Mouse (Mus musculus): ENCODE results near the gene Olfr97. TPM values are rescaled to one million over a fixed set of nuclear protein-coding genes. Genes with fewer than 3 reads are reported as not detected.

Olfr97 gene
- polyA plus RNA-seq, 1 experiment: not detected

- Histone ChIP-seq H3K27me3 (ENCODE audit: control insufficient read depth, insufficient read depth, low read length) (peaks cover 3% of the 10 kb centered on the region; the same call in 1 of the 2 replicates), H3K4me1 (replicated peaks; ENCODE audit: control insufficient read depth, insufficient read depth, low read length) (no peaks in the 10 kb centered on the region), H3K4me3 (ENCODE audit: control insufficient read depth, insufficient read depth, low read length) (no peak overlapping the region), H3K36me3 (ENCODE audit: control insufficient read depth, insufficient read depth, low read length) (no peaks in the 10 kb centered on the region), H3K27ac (ENCODE audit: control insufficient read depth, insufficient read depth, low read length) (no peak overlapping the region)
- WGBS: 3% methylated on average over 77 of the region's 77 CpGs
- TF ChIP-seq POLR2A (IDR thresholded peaks at IDR 0.05; ENCODE audit: control insufficient read depth, extremely low read depth, insufficient read depth, low read length, poor library complexity): no peak
- no peak for DNase-seq
Measured at GRCm38 (mm10) chr17:37196845-37197724, 40.0 kb downstream of the Olfr97 start.

- Histone ChIP-seq H3K4me3 (ENCODE audit: control insufficient read depth, insufficient read depth, low read length) (no peak overlapping the region), H3K36me3 (ENCODE audit: control insufficient read depth, insufficient read depth, low read length) (no peaks in the 10 kb centered on the region), H3K27me3 (ENCODE audit: control insufficient read depth, insufficient read depth, low read length) (peaks cover 3% of the 10 kb centered on the region; the same call in 1 of the 2 replicates), H3K27ac (ENCODE audit: control insufficient read depth, insufficient read depth, low read length) (no peak overlapping the region), H3K4me1 (replicated peaks; ENCODE audit: control insufficient read depth, insufficient read depth, low read length) (no peaks in the 10 kb centered on the region)
- TF ChIP-seq CTCF (IDR thresholded peaks at IDR 0.05; ENCODE audit: borderline replicate concordance, control insufficient read depth, extremely low read depth, insufficient read depth, low read length, poor library complexity): no peak
- no peak for TF ChIP-seq POLR2A (IDR thresholded peaks at IDR 0.05; ENCODE audit: control insufficient read depth, extremely low read depth, insufficient read depth, low read length, poor library complexity)
- DNase-seq: no peak
- 85% methylated on average over 5 of the region's 5 CpGs for WGBS
Measured at GRCm38 (mm10) chr17:37194782-37195181, 42.3 kb downstream of the Olfr97 start.

GRCm38 (mm10) chr17:37193656-37194055 is 43.5 kb downstream of the Olfr97 start, which contains the start of gene Ubd:
Ubd (plus strand) TSS chr17:37193892.
- Histone ChIP-seq H3K4me3 (ENCODE audit: control insufficient read depth, insufficient read depth, low read length) (no peak within 1 kb of the TSS), H3K4me1 (replicated peaks; ENCODE audit: control insufficient read depth, insufficient read depth, low read length) (no peaks in the 10 kb centered on the region), H3K27ac (ENCODE audit: control insufficient read depth, insufficient read depth, low read length) (no peak within 1 kb of the TSS), H3K36me3 (ENCODE audit: control insufficient read depth, insufficient read depth, low read length) (no peaks in the 10 kb centered on the region), H3K27me3 (ENCODE audit: control insufficient read depth, insufficient read depth, low read length) (peaks cover 3% of the 10 kb centered on the region; the same call in 1 of the 2 replicates)
- no peak for DNase-seq
- TF ChIP-seq CTCF (IDR thresholded peaks at IDR 0.05; ENCODE audit: borderline replicate concordance, control insufficient read depth, extremely low read depth, insufficient read depth, low read length, poor library complexity) (no peak), POLR2A (IDR thresholded peaks at IDR 0.05; ENCODE audit: control insufficient read depth, extremely low read depth, insufficient read depth, low read length, poor library complexity) (no peak)
- WGBS: 88% methylated on average over 2 of the region's 2 CpGs

- TF ChIP-seq CTCF (IDR thresholded peaks at IDR 0.05; ENCODE audit: borderline replicate concordance, control insufficient read depth, extremely low read depth, insufficient read depth, low read length, poor library complexity): no peak
- no peak for TF ChIP-seq POLR2A (IDR thresholded peaks at IDR 0.05; ENCODE audit: control insufficient read depth, extremely low read depth, insufficient read depth, low read length, poor library complexity)
- Histone ChIP-seq H3K4me1 (replicated peaks; ENCODE audit: control insufficient read depth, insufficient read depth, low read length) (no peaks in the 10 kb centered on the region), H3K27me3 (ENCODE audit: control insufficient read depth, insufficient read depth, low read length) (peaks cover 3% of the 10 kb centered on the region; the same call in 1 of the 2 replicates), H3K4me3 (ENCODE audit: control insufficient read depth, insufficient read depth, low read length) (no peak overlapping the region), H3K27ac (ENCODE audit: control insufficient read depth, insufficient read depth, low read length) (no peak overlapping the region), H3K36me3 (ENCODE audit: control insufficient read depth, insufficient read depth, low read length) (no peaks in the 10 kb centered on the region)
- DNase-seq: no peak
Measured at GRCm38 (mm10) chr17:37193032-37193431, 44.1 kb downstream of the Olfr97 start.

- no peak for DNase-seq
- Histone ChIP-seq H3K4me3 (ENCODE audit: control insufficient read depth, insufficient read depth, low read length) (no peak overlapping the region), H3K27ac (ENCODE audit: control insufficient read depth, insufficient read depth, low read length) (no peak overlapping the region), H3K36me3 (ENCODE audit: control insufficient read depth, insufficient read depth, low read length) (no peaks in the 10 kb centered on the region), H3K4me1 (replicated peaks; ENCODE audit: control insufficient read depth, insufficient read depth, low read length) (no peaks in the 10 kb centered on the region), H3K27me3 (ENCODE audit: control insufficient read depth, insufficient read depth, low read length) (no peaks in the 10 kb centered on the region)
- TF ChIP-seq CTCF (IDR thresholded peaks at IDR 0.05; ENCODE audit: borderline replicate concordance, control insufficient read depth, extremely low read depth, insufficient read depth, low read length, poor library complexity) (no peak), POLR2A (IDR thresholded peaks at IDR 0.05; ENCODE audit: control insufficient read depth, extremely low read depth, insufficient read depth, low read length, poor library complexity) (no peak)
- 82% methylated on average over 2 of the region's 2 CpGs for WGBS
Measured at GRCm38 (mm10) chr17:37190711-37191110, 46.4 kb downstream of the Olfr97 start.

GRCm38 (mm10) chr17:37185474-37185873 is 51.7 kb downstream of the Olfr97 start:
- 18% methylated on average over 6 of the region's 6 CpGs for WGBS
- DNase-seq: no peak
- H3K27ac ChIP-seq (ENCODE audit: control insufficient read depth, insufficient read depth, low read length): no peak overlapping the region
- H3K4me3 ChIP-seq (ENCODE audit: control insufficient read depth, insufficient read depth, low read length): no peak overlapping the region
- no peaks in the 10 kb centered on the region for H3K27me3 ChIP-seq (ENCODE audit: control insufficient read depth, insufficient read depth, low read length)
- TF ChIP-seq CTCF (IDR thresholded peaks at IDR 0.05; ENCODE audit: borderline replicate concordance, control insufficient read depth, extremely low read depth, insufficient read depth, low read length, poor library complexity) (no peak), POLR2A (IDR thresholded peaks at IDR 0.05; ENCODE audit: control insufficient read depth, extremely low read depth, insufficient read depth, low read length, poor library complexity) (no peak)
- no peaks in the 10 kb centered on the region for H3K4me1 ChIP-seq (replicated peaks; ENCODE audit: control insufficient read depth, insufficient read depth, low read length)
- no peaks in the 10 kb centered on the region for H3K36me3 ChIP-seq (ENCODE audit: control insufficient read depth, insufficient read depth, low read length)

Other genes starting within 250 kb of the Olfr97 start
- gene H2-M5, start 247.8 kb downstream of the Olfr97 start, polyA plus RNA-seq (2012; rRNA removed): 0.32 and 0.34 TPM in 2 replicates
- 0.94 and 1.1 TPM in 2 replicates for gene Zfp57, start 236.2 kb downstream of the Olfr97 start, polyA plus RNA-seq (2012; rRNA removed)
- not detected in 2 replicates for gene Mog, start 213.9 kb downstream of the Olfr97 start, polyA plus RNA-seq (2012; rRNA removed)
- 124 and 135 TPM in 2 replicates for gene Gabbr1, start 191.4 kb downstream of the Olfr97 start, polyA plus RNA-seq (2012; rRNA removed)
- gene Olfr90, start 148.8 kb downstream of the Olfr97 start, polyA plus RNA-seq (2012; rRNA removed): not detected in 2 replicates
- not detected in 2 replicates for gene Olfr91, start 139.1 kb downstream of the Olfr97 start, polyA plus RNA-seq (2012; rRNA removed)
- not detected in 2 replicates for gene Olfr92, start 117.2 kb downstream of the Olfr97 start, polyA plus RNA-seq (2012; rRNA removed)
- gene Olfr93, start 75.8 kb downstream of the Olfr97 start, polyA plus RNA-seq (2012; rRNA removed): 0.09 TPM in 1 of 2 replicates, not detected in the other
- 34.0 and 39.1 TPM in 2 replicates for gene Ubd, start 43.4 kb downstream of the Olfr97 start, polyA plus RNA-seq (2012; rRNA removed)
- gene Olfr94, start 36.3 kb downstream of the Olfr97 start, polyA plus RNA-seq (2012; rRNA removed): not detected in 2 replicates
- gene Olfr95, start 24.2 kb downstream of the Olfr97 start, polyA plus RNA-seq (2012; rRNA removed): 0.03 TPM in 1 of 2 replicates, not detected in the other
- gene Olfr96, start 17.2 kb downstream of the Olfr97 start, polyA plus RNA-seq (2012; rRNA removed): not detected in 2 replicates
- not detected in 2 replicates for gene Olfr98, start 26.4 kb upstream of the Olfr97 start, polyA plus RNA-seq (2012; rRNA removed)
- gene H2-M3, start 32.9 kb upstream of the Olfr97 start, polyA plus RNA-seq (2012; rRNA removed): 24.2 and 24.3 TPM in 2 replicates
- gene Olfr99, start 46.1 kb upstream of the Olfr97 start, polyA plus RNA-seq (2012; rRNA removed): not detected in 2 replicates
- gene Olfr101, start 67.0 kb upstream of the Olfr97 start, polyA plus RNA-seq (2012; rRNA removed): not detected in 2 replicates
- gene Olfr102, start 79.7 kb upstream of the Olfr97 start, polyA plus RNA-seq (2012; rRNA removed): 0.19 TPM in 1 of 2 replicates, not detected in the other
- not detected in 2 replicates for gene Olfr103, start 102.4 kb upstream of the Olfr97 start, polyA plus RNA-seq (2012; rRNA removed)
- not detected in 2 replicates for gene Olfr104-ps, start 122.3 kb upstream of the Olfr97 start, polyA plus RNA-seq (2012; rRNA removed)
- not detected in 2 replicates for gene Olfr105-ps, start 141.7 kb upstream of the Olfr97 start, polyA plus RNA-seq (2012; rRNA removed)
- gene Olfr106-ps, start 153.1 kb upstream of the Olfr97 start, polyA plus RNA-seq (2012; rRNA removed): not detected in 2 replicates
- gene Olfr107, start 161.9 kb upstream of the Olfr97 start, polyA plus RNA-seq (2012; rRNA removed): not detected in 2 replicates
- not detected in 2 replicates for gene Olfr108, start 208.2 kb upstream of the Olfr97 start, polyA plus RNA-seq (2012; rRNA removed)
- not detected in 2 replicates for gene Olfr109, start 221.6 kb upstream of the Olfr97 start, polyA plus RNA-seq (2012; rRNA removed)
- 20.8 and 24.8 TPM in 2 replicates for gene H2-M2, start 246.2 kb upstream of the Olfr97 start, polyA plus RNA-seq (2012; rRNA removed)

All from thymus, adult 2 months (tissue).